Mouse (Mus musculus): ENCODE data around the gene Olfr506.
"Not testable (repeated sequence)": the region's sequence is repeated elsewhere in the genome, so short reads cannot be mapped to it uniquely, and the experiment has no call there.

The Olfr506 gene

GRCm38 (mm10) chr7:108610487-108610886 lies at the start of gene Olfr506:
Gene Olfr506, plus strand, starts transcription at chr7:108610787.
- CTCF ChIA-PET: no interaction called here

GRCm38 (mm10) chr7:108565693-108566092 lies 44.9 kb upstream of the Olfr506 start, which contains the start of gene Olfr504:
Gene Olfr504, minus strand, starts transcription at chr7:108565793.
- CTCF ChIA-PET: no interaction called here

DNA sequence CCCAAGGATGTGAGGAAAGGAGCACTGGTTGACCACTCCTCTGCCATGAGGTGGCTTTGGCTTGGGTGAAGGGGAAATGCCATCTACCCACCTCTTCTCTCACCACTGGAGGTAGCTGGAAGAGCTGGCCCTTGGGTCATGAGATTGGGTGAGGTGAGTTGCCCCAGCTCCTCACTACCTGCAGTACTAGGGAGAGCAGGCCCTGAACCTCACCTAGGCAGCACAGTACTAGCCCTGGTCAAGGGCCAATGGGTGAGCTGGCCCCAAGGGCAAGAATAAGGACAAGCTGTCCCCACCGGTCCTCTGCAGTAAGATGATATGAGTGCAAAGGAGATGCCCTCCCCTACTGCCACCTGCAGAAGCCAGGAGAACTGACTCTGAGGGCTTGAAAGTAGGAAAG lies 20.8 kb upstream of the Olfr506 start:
- CTCF ChIA-PET: no interaction called here

GRCm38 (mm10) chr7:108601916-108602315 lies 8.7 kb upstream of the Olfr506 start:
- CTCF ChIA-PET: not testable (repeated sequence)

- CTCF ChIA-PET: no interaction called here
Observed at GRCm38 (mm10) chr7:108614110-108614509, 3.5 kb downstream of the Olfr506 start.

- CTCF ChIA-PET: not testable (repeated sequence)
Observed at GRCm38 (mm10) chr7:108616781-108617180, 6.2 kb downstream of the Olfr506 start.

- CTCF ChIA-PET: no interaction called here
Observed at GRCm38 (mm10) chr7:108621514-108621913, 10.9 kb downstream of the Olfr506 start, which contains the start of gene Olfr507. Gene Olfr507, plus strand, starts transcription at chr7:108621814.

DNA sequence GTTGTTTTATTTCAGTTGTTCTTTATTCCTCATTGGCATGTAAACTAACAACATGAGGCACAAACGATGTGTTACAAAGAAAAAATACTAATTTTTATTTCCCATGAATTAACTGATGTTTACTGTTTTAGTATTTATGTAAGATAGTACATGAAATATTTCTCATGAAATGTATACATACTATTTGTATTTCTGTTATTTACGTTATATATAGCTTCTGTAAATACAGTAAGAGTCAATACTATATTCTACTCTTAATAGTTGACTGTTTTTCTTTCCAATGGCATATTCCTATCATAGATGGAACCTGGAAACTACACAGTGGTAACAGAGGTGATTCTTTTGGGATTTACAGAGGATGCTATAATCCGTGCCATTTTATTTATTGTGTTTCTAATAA lies 19.1 kb downstream of the Olfr506 start, which contains the start of gene Olfr508:
Gene Olfr508 (plus strand): TSS at position 301 of the 400 bp plus-strand sequence.
- CTCF ChIA-PET: no interaction called here

DNA sequence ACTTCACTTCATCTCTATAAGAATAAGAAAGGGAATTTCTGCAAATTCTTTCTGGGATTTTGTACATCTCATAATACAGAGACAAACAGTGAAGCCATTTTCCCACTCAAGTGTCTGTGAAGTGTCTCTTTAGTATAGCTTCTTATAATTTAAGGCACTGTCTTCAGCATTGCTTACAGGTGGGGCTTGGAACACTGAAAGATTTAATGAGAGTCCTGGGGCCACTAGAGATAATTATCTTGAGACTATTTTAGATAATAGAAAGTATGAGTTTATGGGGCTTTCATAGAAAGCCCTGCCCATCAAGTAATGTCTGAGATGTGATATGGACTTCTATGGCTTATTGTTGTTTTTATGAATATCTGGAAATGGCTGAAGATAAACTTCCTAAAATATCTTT lies 41.2 kb downstream of the Olfr506 start, which contains the start of gene Olfr509:
Gene Olfr509 (minus strand): TSS at position 101 of the 400 bp plus-strand sequence.
- CTCF ChIA-PET: no interaction called here

- CTCF ChIA-PET: no interaction called here
Observed at GRCm38 (mm10) chr7:108662419-108662818, 51.8 kb downstream of the Olfr506 start.

Measured in spleen, embryonic (tissue).